Mouse (Mus musculus) CH12.LX (cell line): ENCODE data around the gene Cfap61. TPM values are rescaled to one million over a fixed set of nuclear protein-coding genes. Genes with fewer than 3 reads are reported as not detected.

Source experiments
- DNase-seq: peaks from one replicate; pipeline ENCODE4 v3.0.0-alpha.2; 2013; ENCODE audit errors: extremely low read depth
- H3K27ac ChIP-seq: 2 replicates; pipeline ENCODE4 v1.5.1; 2012; ENCODE audit warnings: low read depth, mild to moderate bottlenecking, control low read depth, moderate library complexity; ENCODE audit not compliant: insufficient read depth
- H3K27me3 ChIP-seq: replicated peaks from 2 replicates; pipeline ENCODE3; 2012; ENCODE audit warnings: inconsistent platforms
- H3K36me3 ChIP-seq, 2 experiments: replicated peaks in 1 of 2; 2 replicates each; pipeline versions ENCODE3 to v1.6.1; 2012; ENCODE audit warnings: inconsistent platforms in 1 of 2, low read length in 1 of 2, mild to moderate bottlenecking in 1 of 2, mixed read lengths in 1 of 2, moderate library complexity in 1 of 2; ENCODE audit not compliant: control insufficient read depth in 1 of 2, insufficient read depth in 1 of 2
- H3K4me1 ChIP-seq, 2 experiments: 2 replicates each; pipeline ENCODE4 v1.6.1; 2012; ENCODE audit warnings: inconsistent platforms in 1 of 2, moderate library complexity in 1 of 2; ENCODE audit not compliant: insufficient read depth in 2 of 2, control insufficient read depth in 1 of 2
- H3K4me2 ChIP-seq: 2 replicates; pipeline ENCODE4 v1.6.1; 2012; ENCODE audit warnings: low read depth, mild to moderate bottlenecking, control low read depth; ENCODE audit not compliant: poor library complexity, insufficient read depth, severe bottlenecking
- H3K4me3 ChIP-seq, 3 experiments: fragments of 150-350 bp in 1 of 3; sonication (generic) in 1 of 3; replicated peaks in 1 of 3; 2 replicates each; pipeline versions ENCODE3 to v1.5.1; 2011 to 2012; ENCODE audit warnings: low read depth in 2 of 3, low read length in 2 of 3, mild to moderate bottlenecking in 2 of 3, moderate library complexity in 2 of 3, control low read depth in 1 of 3, improper control_type of control experiment in 1 of 3, inconsistent platforms in 1 of 3, mixed read lengths in 1 of 3; ENCODE audit not compliant: poor library complexity in 1 of 3
- H3K79me2 ChIP-seq: replicated peaks from 2 replicates; pipeline ENCODE4 v1.6.1; 2012; ENCODE audit warnings: mild to moderate bottlenecking, moderate library complexity; ENCODE audit not compliant: control insufficient read depth, poor library complexity, insufficient read depth, severe bottlenecking; ENCODE audit errors: extremely low read depth
- H3K9ac ChIP-seq: 2 replicates; pipeline ENCODE4 v1.6.1; 2012; ENCODE audit warnings: low read depth, mild to moderate bottlenecking, control low read depth, moderate library complexity; ENCODE audit not compliant: insufficient read depth
- H3K9me3 ChIP-seq: replicated peaks from 2 replicates; pipeline ENCODE3; 2012; ENCODE audit warnings: low read length, inconsistent platforms, mixed read lengths
- BHLHE40 ChIP-seq: IDR thresholded peaks from 2 replicates; pipeline ENCODE4 v1.6.1; 2011; ENCODE audit warnings: mild to moderate bottlenecking, low read depth, low read length, improper control_type of control experiment
- EP300 ChIP-seq: IDR thresholded peaks from 2 replicates; pipeline ENCODE4 v1.6.1; 2011; ENCODE audit warnings: low read length, improper control_type of control experiment
- ETS1 ChIP-seq: conservative IDR thresholded peaks from 2 replicates; pipeline ENCODE4 v1.6.1; 2012; ENCODE audit warnings: low read depth, mild to moderate bottlenecking, inconsistent platforms, low read length, improper control_type of control experiment, moderate library complexity
- GABPA ChIP-seq: IDR thresholded peaks from 2 replicates; pipeline ENCODE4 v1.6.1; 2012; ENCODE audit warnings: low read depth, low read length, improper control_type of control experiment, inconsistent platforms; ENCODE audit not compliant: insufficient replicate concordance
- HCFC1 ChIP-seq: IDR thresholded peaks from 2 replicates; pipeline ENCODE4 v1.6.1; 2012; ENCODE audit warnings: low read depth, mild to moderate bottlenecking, inconsistent platforms, low read length, improper control_type of control experiment
- JUN ChIP-seq: IDR thresholded peaks from 2 replicates; pipeline ENCODE4 v1.6.1; 2011; ENCODE audit warnings: low read depth, mild to moderate bottlenecking, low read length, improper control_type of control experiment, moderate library complexity; ENCODE audit not compliant: insufficient read depth
- MAX ChIP-seq: IDR thresholded peaks from 2 replicates; pipeline ENCODE4 v1.6.1; 2011; ENCODE audit warnings: low read length, improper control_type of control experiment
- MEF2A ChIP-seq: IDR thresholded peaks from 2 replicates; pipeline ENCODE4 v1.6.1; 2014; ENCODE audit warnings: low read depth, mild to moderate bottlenecking, inconsistent platforms, low read length, improper control_type of control experiment, borderline replicate concordance
- NELFE ChIP-seq: IDR thresholded peaks from 2 replicates; pipeline ENCODE4 v1.6.1; 2011; ENCODE audit warnings: low read depth, low read length, improper control_type of control experiment
- POLR2A ChIP-seq: IDR thresholded peaks from 2 replicates; pipeline ENCODE4 v1.6.1; 2011; ENCODE audit warnings: low read depth, mild to moderate bottlenecking, improper control_type of control experiment, low read length
- POLR2AphosphoS2 ChIP-seq: IDR thresholded peaks from 2 replicates; pipeline ENCODE4 v1.6.1; 2011; ENCODE audit warnings: low read depth, low read length, improper control_type of control experiment
- RCOR1 ChIP-seq: conservative IDR thresholded peaks from 2 replicates; pipeline ENCODE4 v1.6.1; 2012; ENCODE audit warnings: low read depth, mild to moderate bottlenecking, inconsistent platforms, low read length, improper control_type of control experiment
- SIN3A ChIP-seq: IDR thresholded peaks from 2 replicates; pipeline ENCODE4 v1.6.1; 2012; ENCODE audit warnings: low read length, improper control_type of control experiment, inconsistent platforms
- TCF12 ChIP-seq: IDR thresholded peaks from 2 replicates; pipeline ENCODE4 v1.6.1; 2014; ENCODE audit warnings: low read depth, mild to moderate bottlenecking, inconsistent platforms, low read length, improper control_type of control experiment
- UBTF ChIP-seq: IDR thresholded peaks from 2 replicates; pipeline ENCODE4 v1.6.1; 2012; ENCODE audit warnings: low read depth, mild to moderate bottlenecking, inconsistent platforms, low read length, improper control_type of control experiment, moderate library complexity
- ZC3H11A ChIP-seq: IDR thresholded peaks from 2 replicates; pipeline ENCODE4 v1.6.1; 2012; ENCODE audit warnings: low read depth, mild to moderate bottlenecking, inconsistent platforms, low read length, improper control_type of control experiment
- ZNF384 ChIP-seq: IDR thresholded peaks from 2 replicates; pipeline ENCODE4 v1.6.1; 2012; ENCODE audit warnings: low read depth, low read length, improper control_type of control experiment, inconsistent platforms
- dilution Hi-C: fragments of 300-500 bp; cut with MboI; formaldehyde crosslinking; loops from 2 replicates; pipeline ENCODE4 v1.14.3; 2020; ENCODE audit warnings: low sequenced_read_pairs; ENCODE audit not compliant: extremely low pct_unique_long_range_greater_than_20kb, extremely low pct_ligation_motif_present
- in situ Hi-C: fragments of 300-500 bp; cut with MboI; formaldehyde crosslinking; loops from 3 replicates; pipeline ENCODE4 v1.14.3; 2019; ENCODE audit warnings: low sequenced_read_pairs, low pct_ligation_motif_present, low pct_unique_long_range_greater_than_20kb, mixed read lengths
- polyA plus RNA-seq: library from polyadenylated mRNA; unstranded; fragments of >175 nt; gene quantifications from 2 replicates; pipeline ENCODE4 v1.2.1, GENCODE M21; 2012; ENCODE audit warnings: low read depth; ENCODE audit not compliant: insufficient read length
- total RNA-seq, 2 experiments: library from RNA; depleted of rRNA; stranded (reverse); fragments of 300-350 nt in 1 of 2; fragments of >200 nt in 1 of 2; gene quantifications; 2 replicates each; pipeline ENCODE4 v1.2.3; 2012 to 2014

Gene Cfap61
- total and polyA plus RNA-seq, 3 experiments: 0.34 TPM; not detected in 2

DNA sequence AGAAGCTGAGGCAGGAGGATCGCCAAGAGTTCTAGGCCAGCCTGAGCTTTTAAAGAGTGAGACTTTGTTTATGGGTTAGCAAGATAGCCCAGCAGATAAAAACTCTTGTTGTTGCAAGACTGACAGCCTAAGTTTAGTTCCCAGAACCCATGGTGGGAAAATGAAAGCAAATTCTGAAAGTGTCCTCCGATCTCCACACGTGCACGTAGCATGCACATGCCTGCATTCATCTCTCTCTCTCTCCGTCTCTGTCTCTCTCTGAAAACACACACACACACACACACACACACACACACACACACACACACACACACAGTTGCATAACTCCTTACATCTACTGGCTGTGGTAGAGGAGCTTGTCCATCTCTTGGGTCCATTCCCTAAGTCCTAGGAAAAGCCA lies 182.1 kb downstream of the Cfap61 start:
- no peak for DNase-seq
- H3K27me3 ChIP-seq: peaks cover 2% of the 10 kb centered on the region
- TF ChIP-seq MEF2A (no peak), TCF12 (no peak), BHLHE40 (peak; percentile 73), EP300 (no peak), NELFE (no peak), POLR2A (no peak)
- no peaks in the 10 kb centered on the region for H3K9me3 ChIP-seq
- H3K9ac ChIP-seq: no peak overlapping the region
- no peaks in the 10 kb centered on the region for H3K79me2 ChIP-seq
- in situ Hi-C loops (no loop called here), dilution Hi-C loops (no loop called here)
- H3K27ac ChIP-seq: no peak overlapping the region
- no peaks in the 10 kb centered on the region for H3K36me3 ChIP-seq
- peak overlapping the region in 1 of 3 experiments; percentile 16 for H3K4me3 ChIP-seq
- peaks cover 6 to 25% of the 10 kb centered on the region in 2 experiments for H3K4me1 ChIP-seq
- peak overlapping the region; percentile 54 for H3K4me2 ChIP-seq

DNA sequence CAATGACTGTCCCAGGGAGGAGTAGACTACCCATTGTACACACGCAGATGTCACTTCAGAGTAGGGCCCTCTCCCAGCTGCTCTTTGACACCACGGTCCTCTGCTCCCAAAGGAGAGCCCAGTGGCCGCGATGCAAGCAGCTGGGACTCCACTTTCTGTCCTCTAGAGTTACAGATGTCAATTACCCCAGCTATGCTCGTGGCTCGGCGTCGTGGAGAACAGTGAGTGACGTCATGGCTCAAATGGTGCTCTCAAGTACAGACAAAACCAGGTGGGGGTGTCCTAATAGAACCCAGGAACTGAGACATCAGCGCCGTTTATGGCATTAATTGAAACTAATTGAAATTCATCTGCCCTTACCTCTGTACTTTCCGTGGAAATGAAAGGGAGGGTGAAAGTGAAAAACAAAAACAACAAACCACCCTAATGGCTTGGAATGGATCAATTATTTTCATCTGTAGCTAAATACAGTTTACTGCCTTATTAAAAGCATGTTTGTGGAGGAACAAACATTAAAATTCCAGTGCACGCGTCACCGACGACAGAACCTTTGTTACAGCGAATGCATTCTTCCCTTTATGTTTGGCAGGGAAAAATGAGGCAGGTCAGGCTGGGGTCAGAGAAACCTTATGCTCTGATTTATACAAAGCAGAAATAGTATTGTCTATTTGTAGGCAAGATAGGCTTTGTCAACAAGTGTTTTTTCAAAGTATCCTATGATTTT lies 182.8 kb downstream of the Cfap61 start:
- H3K4me1 ChIP-seq: peaks cover 6 to 25% of the 10 kb centered on the region in 2 experiments
- peak; percentile 33 for DNase-seq
- TF ChIP-seq HCFC1 (no peak), GABPA (no peak), ETS1 (peak; percentile 16; the same call in 1 of the 2 replicates), ZNF384 (no peak), ZC3H11A (no peak), NELFE (no peak), UBTF (no peak), RCOR1 (no peak), JUN (peak; percentile 12; the same call in 1 of the 2 replicates), SIN3A (no peak), TCF12 (no peak), MAX (peak; percentile 20; the same call in 1 of the 2 replicates), POLR2AphosphoS2 (no peak), BHLHE40 (no peak)

More for the DNA sequence above, 182.8 kb downstream of the Cfap61 start:
- in situ Hi-C loops: no loop called here
- Histone ChIP-seq H3K9ac (no peak overlapping the region), H3K36me3 (no peaks in the 10 kb centered on the region), H3K27ac (no peak overlapping the region), H3K4me3 (peak overlapping the region in 1 of 3 experiments; percentile 16), H3K4me2 (peak overlapping the region; percentile 54), H3K9me3 (no peaks in the 10 kb centered on the region), H3K79me2 (no peaks in the 10 kb centered on the region), H3K27me3 (peaks cover 2% of the 10 kb centered on the region)
- dilution Hi-C loops: no loop called here
